Mouse (Mus musculus) fibroblast of lung, adult 2 months (primary cell): Measurements from ENCODE around the gene Pnrc2.

Experiments
- DNase-seq: peaks from one replicate; pipeline ENCODE4 v3.0.0-alpha.2; 2011; ENCODE audit warnings: low read depth

Pnrc2 gene

DNA sequence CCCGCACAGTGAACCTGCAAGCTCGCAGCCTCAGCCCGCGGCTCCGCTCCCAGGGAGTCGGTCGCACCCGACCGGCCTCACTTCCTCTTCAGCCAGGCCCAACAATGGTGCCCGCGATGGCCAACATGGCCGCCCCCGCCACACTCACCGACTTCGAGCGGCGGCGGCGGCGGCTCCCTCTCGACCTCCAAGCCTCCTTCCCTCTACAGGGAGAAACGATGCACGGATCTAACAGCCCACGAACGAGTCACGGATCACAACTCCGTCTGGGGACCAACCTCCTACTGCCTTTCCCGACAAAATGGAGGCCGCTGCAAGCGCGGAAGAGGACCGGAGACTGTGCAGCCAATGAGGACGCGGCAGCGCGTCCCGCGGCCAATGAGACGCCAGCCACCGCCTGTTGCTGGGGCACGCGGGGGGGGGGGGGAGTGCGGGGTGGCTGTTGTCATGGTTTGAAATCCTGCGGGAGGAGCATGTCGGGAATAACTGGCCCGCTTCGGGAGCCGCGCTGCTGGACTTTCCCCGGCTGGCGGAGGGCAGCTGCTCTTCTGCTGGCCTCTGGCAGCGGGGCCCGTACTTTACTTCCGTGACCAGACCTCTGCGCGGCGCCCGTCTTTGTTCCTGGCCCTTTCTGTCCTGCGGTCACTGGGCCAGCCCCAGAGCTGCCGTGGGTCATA, at the start of gene Pnrc2:
Gene Pnrc2 (minus strand): TSS at position 325 of the 677 bp plus-strand sequence.
- DNase-seq, result peak; percentile 79

DNA sequence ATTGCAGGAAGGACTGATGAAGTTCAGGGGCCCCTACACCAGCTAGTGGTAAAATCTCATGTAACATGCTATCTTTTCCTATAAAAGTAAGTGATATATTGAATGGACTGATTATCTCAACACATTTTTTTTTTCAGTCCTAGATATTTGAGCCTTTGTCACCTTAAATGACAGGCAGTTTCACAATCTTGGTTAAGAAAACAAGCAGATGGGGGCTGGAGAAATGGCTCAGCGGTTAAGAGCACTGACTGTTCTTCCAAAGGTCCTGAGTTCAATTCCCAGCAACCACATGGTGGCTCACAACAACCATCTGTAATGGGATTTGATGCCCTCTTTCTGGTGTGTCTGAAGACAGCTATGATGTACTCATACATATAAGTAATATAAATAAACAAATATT, 48.5 kb upstream of the Pnrc2 start:
- DNase-seq, result no peak

DNA sequence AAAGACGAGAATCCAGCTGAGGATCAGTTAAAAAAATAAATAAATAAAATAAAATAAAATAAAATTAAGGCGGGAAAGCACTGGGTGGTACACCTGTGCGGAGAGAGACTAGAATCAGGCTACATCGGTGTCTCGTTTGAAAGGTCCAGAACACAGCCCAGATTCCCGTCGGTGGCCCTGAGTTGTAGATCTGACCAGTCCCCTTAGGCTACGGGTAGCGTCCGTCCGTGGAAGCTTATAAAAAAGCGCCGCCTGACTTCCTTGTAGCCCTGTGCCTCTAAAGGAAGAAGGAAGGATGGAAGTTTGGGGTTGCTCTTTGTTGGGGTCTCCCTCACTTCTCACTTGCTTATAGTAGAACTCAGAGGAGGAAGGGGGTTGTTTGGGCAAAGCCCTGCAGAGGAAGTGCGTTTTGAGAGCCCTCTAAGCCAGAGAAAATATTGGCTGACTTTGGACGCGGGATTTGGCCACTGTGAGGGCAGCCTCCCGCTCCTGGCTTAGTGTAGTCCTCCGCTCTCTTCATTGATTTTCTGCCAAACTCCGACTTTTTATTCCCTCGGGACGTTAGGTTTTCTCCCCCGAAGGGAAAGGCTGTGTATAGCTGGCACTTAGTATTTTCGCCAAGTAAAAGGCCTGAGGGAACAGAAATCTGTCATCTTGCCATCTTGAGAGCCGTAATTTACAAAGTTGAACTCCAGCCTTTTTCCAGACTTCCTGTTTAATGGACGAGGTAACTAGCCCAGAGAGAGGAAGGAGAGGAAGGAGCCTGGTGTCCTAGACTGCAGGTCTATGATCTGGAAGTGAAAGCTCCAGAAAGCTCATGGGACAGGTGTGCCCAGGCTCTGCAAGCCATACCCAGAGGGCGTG, 47.8 kb upstream of the Pnrc2 start:
- no peak for DNase-seq

DNA sequence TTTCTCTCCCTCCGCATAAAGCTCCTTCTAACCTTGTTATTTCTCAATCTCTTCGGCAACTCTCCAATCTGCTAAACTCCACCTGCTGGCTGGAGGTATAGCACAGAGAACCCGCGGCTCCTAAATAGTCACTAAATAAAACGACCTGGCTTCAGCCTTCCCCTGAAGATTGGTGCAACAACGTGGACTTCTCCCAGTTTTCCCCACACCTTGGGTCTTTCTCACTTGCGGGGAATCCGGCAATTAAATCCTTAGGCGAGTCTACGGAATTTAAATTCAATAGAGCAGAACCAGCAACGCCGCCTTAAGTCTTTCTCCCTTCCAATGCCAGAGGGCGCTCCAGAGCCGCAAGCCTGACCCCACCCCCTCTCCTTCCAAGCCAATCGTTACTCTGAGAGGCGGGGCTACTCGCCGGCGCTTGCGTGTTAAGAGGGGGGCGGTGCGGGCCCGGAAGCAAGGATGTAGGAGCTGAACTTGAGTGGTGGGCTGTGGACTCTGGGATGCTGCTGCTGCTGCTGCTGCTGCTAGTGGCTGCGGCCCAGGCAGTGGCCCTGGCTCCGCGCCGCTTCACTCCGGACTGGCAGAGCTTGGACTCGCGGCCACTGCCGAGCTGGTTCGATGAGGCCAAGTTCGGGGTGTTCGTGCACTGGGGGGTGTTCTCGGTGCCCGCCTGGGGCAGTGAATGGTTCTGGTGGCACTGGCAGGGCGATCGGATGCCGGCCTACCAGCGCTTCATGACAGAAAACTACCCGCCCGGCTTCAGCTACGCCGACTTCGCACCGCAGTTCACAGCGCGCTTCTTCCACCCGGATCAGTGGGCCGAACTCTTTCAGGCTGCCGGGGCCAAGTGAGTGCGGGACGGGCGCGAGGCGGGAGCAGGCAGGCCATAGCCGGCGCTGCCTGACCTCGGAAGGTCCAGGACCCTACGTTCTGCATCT, 46.9 kb upstream of the Pnrc2 start, which contains the start of gene Fuca1:
Gene Fuca1 (plus strand): TSS at position 432 of the 938 bp plus-strand sequence.
- peak; percentile 88 for DNase-seq

DNA sequence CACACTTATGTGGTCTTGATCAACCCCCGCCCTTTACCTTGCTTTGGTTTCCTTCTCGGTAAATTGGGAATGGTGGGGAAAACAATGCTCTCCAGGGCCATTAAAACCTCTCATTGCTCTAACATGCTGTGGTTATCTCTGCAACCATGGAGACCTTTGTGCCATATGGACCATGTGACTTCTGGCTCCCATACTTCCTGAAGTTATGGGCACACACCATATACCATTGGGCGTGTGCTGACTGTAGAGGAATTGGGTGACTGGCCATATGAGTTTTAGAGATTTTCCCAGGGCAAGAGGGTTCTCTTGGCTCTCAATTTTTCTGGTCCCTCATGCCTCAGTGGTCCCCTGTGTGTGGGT, 45.6 kb upstream of the Pnrc2 start:
- DNase-seq, result no peak

DNA sequence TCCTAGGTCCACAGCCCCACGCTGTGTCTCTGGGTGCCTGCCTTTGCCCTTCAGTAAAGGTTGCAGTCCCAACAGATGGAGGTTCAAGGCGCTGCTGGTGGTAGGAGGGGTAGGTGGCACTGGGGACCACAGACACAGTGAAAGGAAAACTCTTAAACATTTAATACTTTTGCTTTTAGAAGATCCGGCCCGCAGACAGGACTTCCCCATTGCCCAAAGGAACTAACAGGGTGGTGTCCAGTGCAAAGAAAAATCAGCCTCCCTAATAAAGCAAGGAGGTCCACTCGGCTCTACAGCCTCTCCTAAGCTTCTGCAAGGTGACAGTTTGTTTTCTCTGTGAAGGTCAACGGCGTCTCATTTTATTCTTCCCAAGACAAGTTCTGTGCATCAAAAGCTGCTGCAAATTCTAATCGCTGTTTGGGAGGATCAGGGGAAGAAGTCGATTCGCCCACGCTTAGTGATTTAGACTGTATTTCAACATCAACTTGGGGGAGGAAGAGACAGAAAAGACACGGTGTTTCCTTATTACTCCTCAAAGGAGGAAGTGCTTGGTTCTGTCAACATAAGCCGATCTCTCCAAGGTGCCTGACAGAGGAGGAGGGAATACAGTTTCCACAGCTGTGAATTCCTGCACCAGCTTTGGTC, 45.1 kb upstream of the Pnrc2 start:
- no peak for DNase-seq

DNA sequence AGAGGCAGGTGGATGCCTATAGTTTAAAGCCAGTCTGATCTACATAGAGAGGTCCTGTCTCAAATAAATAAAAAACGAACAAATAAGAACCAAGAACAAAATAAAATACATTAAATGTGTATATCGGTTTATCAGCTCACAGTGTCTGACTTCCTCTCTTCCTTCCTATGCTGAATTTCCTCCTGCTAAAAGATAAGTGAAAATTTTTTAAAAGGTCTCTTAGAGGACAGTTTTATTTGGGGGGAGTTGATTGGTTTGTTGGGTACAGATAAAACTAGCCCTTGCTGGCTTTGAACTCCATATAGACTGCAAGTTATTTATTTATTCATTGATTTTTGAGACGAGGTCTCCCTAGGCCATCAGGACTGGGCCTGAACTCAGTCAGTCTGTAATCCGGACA, 39.8 kb upstream of the Pnrc2 start:
- DNase-seq, result no peak

DNA sequence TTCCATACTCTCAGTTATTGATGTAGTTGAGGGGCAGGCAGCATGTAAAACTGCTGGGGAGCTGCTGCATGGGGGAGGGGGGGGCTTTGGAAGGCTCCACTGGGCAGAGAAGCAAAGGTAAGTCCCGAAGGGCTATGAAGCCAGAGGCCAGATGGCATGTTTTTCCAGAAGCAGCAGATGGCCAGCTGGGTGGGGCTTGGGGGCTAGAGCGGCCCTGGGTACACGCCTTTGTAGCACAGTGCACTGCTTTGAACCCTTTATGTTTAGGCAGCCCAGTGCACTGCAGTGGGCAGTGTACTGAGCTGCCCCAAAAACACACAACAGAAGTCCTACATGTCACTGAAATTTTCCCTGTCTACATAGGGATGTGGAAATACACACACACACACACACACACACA, 39.2 kb upstream of the Pnrc2 start:
- DNase-seq, result no peak

DNA sequence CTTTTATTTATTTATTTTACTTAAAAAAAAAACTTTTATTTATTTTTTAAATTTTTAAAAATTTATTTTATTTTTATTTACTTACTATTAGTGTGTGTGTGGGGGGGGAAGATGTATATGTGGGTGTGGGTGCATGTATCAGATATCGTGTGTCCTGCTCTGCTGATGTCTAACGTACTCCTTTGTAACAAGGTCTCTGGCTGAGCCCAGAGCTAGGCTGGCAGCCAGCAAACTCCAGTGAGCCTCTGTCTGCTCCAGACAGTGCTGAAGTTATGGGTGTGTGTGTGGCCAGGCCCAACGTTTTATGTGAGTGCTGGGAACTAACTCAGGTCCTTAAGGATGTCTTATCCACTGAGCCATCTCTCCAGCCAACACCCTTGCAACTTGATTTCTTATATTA, 38.5 kb upstream of the Pnrc2 start:
- DNase-seq, result no peak

DNA sequence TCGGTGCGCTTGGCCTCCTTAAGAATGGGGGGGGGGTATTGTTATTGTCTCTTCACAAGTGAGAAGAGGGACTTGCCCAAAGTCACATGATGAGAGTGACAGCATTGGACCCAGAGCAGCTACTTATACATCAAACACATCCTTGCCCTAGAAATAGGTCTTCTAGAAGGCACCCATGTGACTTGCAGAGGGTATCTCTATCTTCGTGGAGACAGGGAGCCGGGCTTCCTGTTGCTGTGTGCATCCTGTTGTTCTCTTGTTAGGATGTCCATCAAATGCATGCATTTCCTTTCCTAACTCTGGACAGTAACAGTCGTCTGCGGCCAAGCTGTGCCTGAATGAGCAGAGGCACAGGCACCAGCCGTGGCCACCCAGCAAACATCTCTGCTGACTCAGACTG, 37.9 kb upstream of the Pnrc2 start:
- no peak for DNase-seq

DNA sequence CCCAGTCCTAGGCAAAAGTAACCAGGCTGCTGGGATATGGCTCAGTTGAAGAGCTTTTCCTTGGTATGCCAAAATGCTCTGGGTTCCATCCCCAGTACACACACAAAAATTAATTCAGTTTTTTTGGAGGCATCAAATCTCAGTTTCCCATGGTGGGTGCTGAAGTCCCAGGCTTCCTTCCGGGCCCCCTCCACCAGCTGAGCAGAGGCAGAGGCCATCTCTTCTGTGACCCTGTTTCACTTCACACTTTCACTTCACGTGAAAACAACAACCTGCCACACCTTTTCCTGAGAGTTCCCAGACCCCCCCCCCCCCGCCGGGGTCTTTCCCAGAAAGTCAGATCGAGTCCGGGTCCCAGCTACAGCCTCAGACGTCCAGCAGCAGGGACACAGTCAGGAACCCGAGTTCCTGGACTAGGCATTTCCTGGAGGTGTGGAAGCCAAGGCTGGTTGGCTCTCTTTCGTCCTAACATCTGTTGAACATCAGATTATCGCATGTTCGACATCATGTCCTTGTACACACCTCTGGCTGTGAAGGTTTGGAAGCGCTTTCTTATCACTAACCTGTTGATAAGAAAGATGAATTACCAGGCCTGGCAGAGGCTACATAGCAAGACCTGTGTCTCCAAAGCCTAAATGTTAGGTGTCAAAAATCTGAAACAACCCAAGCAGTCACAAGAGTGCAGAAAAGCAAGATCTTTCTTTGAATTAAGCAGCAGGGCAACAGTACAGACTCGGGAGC, 35.8 kb upstream of the Pnrc2 start:
- DNase-seq, result no peak

DNA sequence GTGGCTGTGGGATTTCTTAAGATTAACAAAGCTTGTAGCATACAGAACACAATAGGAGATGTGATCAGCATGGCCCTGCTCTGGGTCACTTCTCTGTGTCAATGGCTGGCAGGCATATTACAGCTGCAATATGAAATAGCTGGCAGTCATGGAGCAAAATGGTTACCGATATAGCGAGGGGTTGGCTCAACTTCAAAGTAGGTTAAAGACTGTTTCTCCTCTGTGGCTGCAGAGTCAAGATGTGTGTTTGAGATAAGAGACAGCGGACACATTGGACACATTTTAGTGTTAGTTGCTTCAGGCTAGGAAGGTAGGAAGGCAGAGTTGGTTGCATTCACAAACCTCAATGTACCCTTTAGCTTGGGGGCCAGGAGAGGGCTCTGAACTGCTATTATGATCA, 33.0 kb upstream of the Pnrc2 start:
- DNase-seq, result no peak

DNA sequence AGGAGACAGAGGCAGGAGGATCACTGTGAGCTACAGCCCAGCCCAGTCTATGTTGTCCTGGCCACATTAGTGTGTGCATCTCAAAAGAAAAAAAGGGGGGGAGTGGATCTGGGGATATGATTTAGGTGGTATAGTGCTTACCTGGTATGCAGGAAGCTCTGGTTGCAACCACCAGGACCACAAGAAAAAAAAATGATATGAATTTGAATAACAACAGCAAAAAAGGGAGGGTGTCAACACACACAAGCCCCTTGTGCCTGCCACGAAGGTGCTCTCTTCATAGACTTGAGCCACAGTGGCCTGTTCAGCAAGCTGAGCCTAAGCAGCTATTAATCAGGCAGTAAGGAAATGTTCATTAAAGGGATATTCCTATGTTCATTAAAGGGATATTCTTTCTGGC, 31.2 kb upstream of the Pnrc2 start:
- no peak for DNase-seq

DNA sequence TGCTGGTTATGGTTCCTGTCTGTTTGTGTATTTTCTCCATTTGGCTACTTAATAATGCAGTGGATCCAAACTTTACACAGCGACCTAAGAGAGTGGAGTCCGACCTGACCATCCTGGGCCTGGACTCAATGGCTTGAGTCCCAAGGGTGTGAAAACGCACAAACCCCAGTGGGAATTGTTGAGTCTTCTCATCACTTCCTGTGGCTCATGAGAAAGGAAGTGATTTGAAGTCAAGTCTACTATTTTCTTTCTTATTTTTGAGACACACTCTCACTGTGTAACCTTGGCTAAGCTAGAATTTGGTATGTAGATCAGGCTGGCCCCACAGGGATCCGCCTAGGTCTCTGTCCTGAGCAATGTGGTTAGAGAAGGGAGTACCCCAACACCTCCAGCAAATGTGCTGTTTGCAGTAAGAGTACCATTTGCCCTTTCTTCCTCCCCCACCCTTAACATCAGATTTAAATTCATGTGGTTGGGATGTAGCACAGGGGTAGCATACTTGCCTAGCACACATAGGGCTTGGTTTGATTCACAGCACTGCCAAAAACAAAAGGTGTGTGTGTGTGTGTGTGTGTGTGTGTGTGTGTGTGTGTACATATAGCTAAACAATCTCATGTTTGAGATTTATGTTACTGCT, 29.1 kb upstream of the Pnrc2 start:
- DNase-seq, result no peak

DNA sequence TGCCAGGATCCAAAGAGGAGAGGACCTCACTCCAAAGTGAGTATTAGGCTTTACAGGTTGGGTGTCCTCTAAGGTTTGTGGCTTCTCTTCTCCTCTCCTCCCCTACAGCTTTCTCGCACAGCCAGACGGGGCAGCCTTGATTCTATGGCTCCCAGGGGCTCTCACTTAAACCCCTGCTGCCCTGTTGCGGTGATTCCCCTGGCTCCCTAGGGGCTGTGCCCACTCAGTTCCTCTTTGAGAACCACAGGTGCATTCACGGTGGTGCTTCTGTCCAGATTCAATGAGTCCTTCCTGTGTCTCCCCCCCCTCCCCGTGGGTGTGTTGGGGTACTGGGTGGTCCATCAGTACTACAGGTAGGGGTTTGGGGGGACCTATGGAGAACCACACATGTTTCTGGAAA, 26.4 kb upstream of the Pnrc2 start:
- no peak for DNase-seq

DNA sequence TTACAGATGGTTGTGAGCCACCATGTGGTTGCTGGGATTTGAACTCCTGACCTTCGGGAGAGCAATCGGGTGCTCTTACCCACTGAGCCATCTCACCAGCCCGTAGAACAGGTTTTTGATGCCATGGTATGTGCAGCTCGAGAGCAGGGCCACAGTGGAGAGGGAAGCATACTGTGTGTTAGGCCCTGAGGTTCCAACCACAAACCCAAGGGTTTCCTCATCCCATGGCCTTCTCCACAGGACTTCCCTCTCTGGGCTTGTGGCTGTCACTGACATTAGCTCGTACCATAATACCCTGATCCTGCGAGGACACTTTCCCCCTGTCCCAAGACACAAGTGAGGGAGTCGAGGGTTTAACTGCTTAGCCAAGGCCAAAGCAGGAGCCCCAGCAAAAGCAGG, 25.4 kb upstream of the Pnrc2 start:
- DNase-seq, result no peak

DNA sequence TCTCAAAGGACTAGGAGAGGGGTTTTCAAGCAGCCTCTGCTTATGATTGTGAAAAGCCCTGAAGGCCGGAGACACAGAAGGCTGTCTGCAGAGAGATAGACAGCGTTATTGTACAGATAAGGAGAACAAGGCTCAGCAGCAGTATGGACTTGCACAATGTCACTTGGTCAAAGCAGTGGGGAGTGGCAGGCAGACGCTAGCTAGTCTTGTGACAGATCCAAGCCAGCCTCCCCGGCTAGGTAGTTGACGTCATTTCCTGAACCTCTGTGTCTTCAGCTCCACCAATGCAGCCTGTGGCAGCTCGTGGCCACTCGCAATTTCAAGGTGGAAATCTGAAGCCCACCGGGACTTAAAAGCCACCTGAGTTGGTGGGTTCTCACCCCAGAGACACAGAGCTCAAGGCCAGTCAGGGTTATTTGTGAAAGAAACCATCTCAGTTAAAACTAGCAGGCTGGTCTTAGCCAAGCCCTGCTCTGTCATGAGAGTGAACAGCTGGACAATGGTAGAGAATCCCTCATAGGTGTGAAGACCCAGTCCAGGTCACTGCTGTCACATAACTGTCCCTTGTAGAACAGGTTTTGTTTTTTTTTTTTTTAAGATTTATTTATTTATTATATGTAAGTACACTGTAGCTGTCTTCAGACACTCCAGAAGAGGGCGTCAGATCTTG, 24.9 kb upstream of the Pnrc2 start:
- DNase-seq, result no peak

DNA sequence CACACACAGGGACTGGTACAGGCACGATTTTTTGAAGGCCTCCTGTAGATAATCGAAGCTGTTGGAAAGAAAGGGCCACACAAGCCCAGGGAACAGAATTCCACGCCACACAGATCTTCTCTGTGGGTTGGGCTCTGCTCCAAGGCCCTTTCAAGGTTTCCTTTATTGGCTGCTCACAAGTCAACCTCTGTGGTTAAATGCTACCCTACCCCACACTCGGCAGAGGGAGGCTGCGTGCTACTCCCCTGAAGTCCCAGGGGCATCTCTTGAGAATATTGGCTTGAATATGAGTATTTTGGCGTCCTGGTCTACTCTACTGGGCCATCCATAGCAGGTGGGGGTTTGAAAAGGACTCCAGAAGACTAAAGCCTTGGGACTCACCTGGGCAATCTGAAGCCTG, 22.5 kb upstream of the Pnrc2 start:
- DNase-seq, result no peak

DNA sequence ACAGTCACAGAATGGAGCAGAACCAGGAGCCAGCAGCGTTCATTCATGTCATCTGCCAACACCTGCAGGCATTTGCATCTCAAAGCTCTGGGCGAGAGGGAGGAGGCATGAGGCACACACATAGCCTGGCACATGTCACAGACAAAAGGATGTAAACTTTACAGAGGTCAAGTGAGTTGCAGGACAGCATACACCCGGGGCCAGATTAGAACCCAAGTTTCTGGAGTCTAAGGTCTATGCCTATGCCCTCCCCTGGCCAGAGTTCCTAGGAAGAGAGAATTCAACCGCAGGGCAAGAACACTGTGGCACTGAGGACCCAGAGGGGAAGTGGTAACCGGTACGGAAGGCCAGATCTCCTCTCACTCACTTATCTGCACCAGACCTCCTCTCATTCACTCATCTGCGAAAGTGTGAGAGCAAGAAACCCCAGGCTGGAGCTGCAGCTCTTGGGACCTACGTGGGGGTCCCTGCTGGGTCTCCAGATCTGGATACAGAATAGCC, 21.5 kb upstream of the Pnrc2 start, which contains the start of gene Cnr2:
Gene Cnr2 (plus strand): TSS at position 324 of the 501 bp plus-strand sequence.
- no peak for DNase-seq

DNA sequence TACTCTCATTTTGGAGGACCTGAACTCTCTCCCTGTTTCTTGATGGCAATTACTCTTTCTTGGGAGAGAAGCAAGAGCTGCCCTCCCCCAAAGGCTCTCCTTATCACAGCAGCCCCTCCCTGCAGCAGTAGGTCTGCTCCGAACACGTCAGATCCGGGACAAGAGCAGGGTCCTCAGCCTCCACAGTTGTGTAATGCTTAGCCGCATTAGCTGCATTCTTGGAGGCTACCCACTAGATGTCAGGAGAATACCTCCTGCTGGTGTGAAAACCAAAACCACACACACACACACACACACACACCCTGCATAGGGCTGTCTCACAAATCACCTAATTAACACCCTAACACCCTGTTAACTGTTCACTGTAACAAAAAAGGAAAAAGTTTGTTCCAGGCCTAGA, 19.2 kb upstream of the Pnrc2 start:
- no peak for DNase-seq
